Mouse (Mus musculus): ENCODE data around the gene Chchd3. TPM values are rescaled to one million over a fixed set of nuclear protein-coding genes. Genes with fewer than 3 reads are reported as not detected.

Chchd3 gene
- polyA plus RNA-seq, 1 experiment from 2014 or later, result 134 TPM

DNA sequence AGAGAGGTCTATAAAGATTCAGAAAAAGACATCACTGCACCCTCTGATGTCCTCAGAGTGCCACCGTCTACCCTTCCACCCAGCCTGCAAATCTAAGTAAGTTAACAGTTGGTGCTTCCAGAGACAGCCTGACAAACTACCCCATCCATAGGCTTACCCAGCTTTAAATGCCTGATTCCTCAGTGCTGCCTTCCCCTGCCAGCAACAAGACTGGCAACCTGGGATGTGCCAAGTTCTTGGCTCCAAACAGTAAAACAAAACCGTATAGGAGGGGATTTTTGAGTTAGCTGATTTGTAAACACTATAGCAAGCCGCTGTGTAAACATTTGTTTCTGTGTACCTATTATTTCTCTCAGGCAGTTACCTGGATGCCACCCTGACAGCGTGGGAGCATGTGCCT, 269.6 kb downstream of the Chchd3 start:
- no peaks in the 10 kb centered on the region for H3K9me3 ChIP-seq (ENCODE audit: control insufficient read depth, low read length)
- ATAC-seq (ENCODE audit: low FRiP score), result no peak
- no peak for DNase-seq (ENCODE audit: low spot score, missing footprints)
- H3K9ac ChIP-seq (ENCODE audit: low read length), result no peak overlapping the region
- H3K4me2 ChIP-seq, result no peak overlapping the region
- H3K36me3 ChIP-seq (ENCODE audit: control insufficient read depth, insufficient read depth, low read length), result no peaks in the 10 kb centered on the region
- no peak overlapping the region for H3K27ac ChIP-seq (ENCODE audit: low read depth, low read length)
- H3K4me1 ChIP-seq (ENCODE audit: control insufficient read depth, insufficient read depth, low read length), result peaks cover 7% of the 10 kb centered on the region; the same call in 1 of the 2 replicates
- H3K4me3 ChIP-seq (ENCODE audit: low read depth, low read length), result no peak overlapping the region
- WGBS, result 90% methylated on average over 4 of the region's 4 CpGs
- no peaks in the 10 kb centered on the region for H3K27me3 ChIP-seq (ENCODE audit: control insufficient read depth, insufficient read depth, low read length)

GRCm38 (mm10) chr6:32787399-32787798, 272.7 kb downstream of the Chchd3 start:
- H3K36me3 ChIP-seq (ENCODE audit: control insufficient read depth, insufficient read depth, low read length), result no peaks in the 10 kb centered on the region
- no peaks in the 10 kb centered on the region for H3K27me3 ChIP-seq (ENCODE audit: control insufficient read depth, insufficient read depth, low read length)
- no peak overlapping the region for H3K4me3 ChIP-seq (ENCODE audit: low read depth, low read length)
- no peak overlapping the region for H3K9ac ChIP-seq (ENCODE audit: low read length)
- no peak for DNase-seq (ENCODE audit: low spot score, missing footprints)
- peaks cover 7% of the 10 kb centered on the region; the same call in 1 of the 2 replicates for H3K4me1 ChIP-seq (ENCODE audit: control insufficient read depth, insufficient read depth, low read length)
- ATAC-seq (ENCODE audit: low FRiP score), result no peak; the same call in 1 of the 2 replicates
- no peak overlapping the region for H3K27ac ChIP-seq (ENCODE audit: low read depth, low read length)
- no peak overlapping the region for H3K4me2 ChIP-seq
- WGBS, result 13% methylated on average over 1 of the region's 1 CpGs
- no peaks in the 10 kb centered on the region for H3K9me3 ChIP-seq (ENCODE audit: control insufficient read depth, low read length)

- Histone ChIP-seq H3K9me3 (ENCODE audit: control insufficient read depth, low read length) (no peaks in the 10 kb centered on the region), H3K9ac (ENCODE audit: low read length) (no peak overlapping the region), H3K36me3 (ENCODE audit: control insufficient read depth, insufficient read depth, low read length) (no peaks in the 10 kb centered on the region), H3K4me2 (no peak overlapping the region), H3K4me1 (ENCODE audit: control insufficient read depth, insufficient read depth, low read length) (peaks cover 7% of the 10 kb centered on the region; the same call in 1 of the 2 replicates), H3K27ac (ENCODE audit: low read depth, low read length) (no peak overlapping the region), H3K4me3 (ENCODE audit: low read depth, low read length) (no peak overlapping the region), H3K27me3 (ENCODE audit: control insufficient read depth, insufficient read depth, low read length) (no peaks in the 10 kb centered on the region)
- DNase-seq (ENCODE audit: low spot score, missing footprints) (peak; percentile 39), ATAC-seq (ENCODE audit: low FRiP score) (no peak)
- 96% methylated on average over 5 of the region's 5 CpGs for WGBS
These were observed 273.9 kb downstream of the Chchd3 start for GRCm38 (mm10) chr6:32786196-32786595.

- Histone ChIP-seq H3K9ac (ENCODE audit: low read length) (no peak overlapping the region), H3K9me3 (ENCODE audit: control insufficient read depth, low read length) (no peaks in the 10 kb centered on the region), H3K4me3 (ENCODE audit: low read depth, low read length) (no peak overlapping the region), H3K27me3 (ENCODE audit: control insufficient read depth, insufficient read depth, low read length) (no peaks in the 10 kb centered on the region), H3K36me3 (ENCODE audit: control insufficient read depth, insufficient read depth, low read length) (no peaks in the 10 kb centered on the region), H3K4me1 (ENCODE audit: control insufficient read depth, insufficient read depth, low read length) (peaks cover 7% of the 10 kb centered on the region; the same call in 1 of the 2 replicates), H3K4me2 (no peak overlapping the region), H3K27ac (ENCODE audit: low read depth, low read length) (no peak overlapping the region)
- ATAC-seq (ENCODE audit: low FRiP score) (no peak), DNase-seq (ENCODE audit: low spot score, missing footprints) (no peak)
- 90% methylated on average over 4 of the region's 4 CpGs for WGBS
These were observed 277.0 kb downstream of the Chchd3 start for GRCm38 (mm10) chr6:32783102-32783501.

- H3K27ac ChIP-seq (ENCODE audit: low read depth, low read length), result no peak overlapping the region
- 24% methylated on average over 10 of the region's 11 CpGs for WGBS
- no peak overlapping the region for H3K9ac ChIP-seq (ENCODE audit: low read length)
- H3K36me3 ChIP-seq (ENCODE audit: control insufficient read depth, insufficient read depth, low read length), result no peaks in the 10 kb centered on the region
- H3K4me2 ChIP-seq, result no peak overlapping the region
- DNase-seq (ENCODE audit: low spot score, missing footprints) (no peak), ATAC-seq (ENCODE audit: low FRiP score) (no peak)
- H3K27me3 ChIP-seq (ENCODE audit: control insufficient read depth, insufficient read depth, low read length), result no peaks in the 10 kb centered on the region
- H3K4me3 ChIP-seq (ENCODE audit: low read depth, low read length), result no peak overlapping the region
- no peaks in the 10 kb centered on the region; the same call in 1 of the 2 replicates for H3K4me1 ChIP-seq (ENCODE audit: control insufficient read depth, insufficient read depth, low read length)
- H3K9me3 ChIP-seq (ENCODE audit: control insufficient read depth, low read length), result no peaks in the 10 kb centered on the region
These were observed 279.5 kb downstream of the Chchd3 start for GRCm38 (mm10) chr6:32780602-32781001.

- Histone ChIP-seq H3K4me2 (no peak overlapping the region), H3K4me1 (ENCODE audit: control insufficient read depth, insufficient read depth, low read length) (no peaks in the 10 kb centered on the region; the same call in 1 of the 2 replicates)
These were observed 283.7 kb downstream of the Chchd3 start for GRCm38 (mm10) chr6:32776384-32776783.

DNA sequence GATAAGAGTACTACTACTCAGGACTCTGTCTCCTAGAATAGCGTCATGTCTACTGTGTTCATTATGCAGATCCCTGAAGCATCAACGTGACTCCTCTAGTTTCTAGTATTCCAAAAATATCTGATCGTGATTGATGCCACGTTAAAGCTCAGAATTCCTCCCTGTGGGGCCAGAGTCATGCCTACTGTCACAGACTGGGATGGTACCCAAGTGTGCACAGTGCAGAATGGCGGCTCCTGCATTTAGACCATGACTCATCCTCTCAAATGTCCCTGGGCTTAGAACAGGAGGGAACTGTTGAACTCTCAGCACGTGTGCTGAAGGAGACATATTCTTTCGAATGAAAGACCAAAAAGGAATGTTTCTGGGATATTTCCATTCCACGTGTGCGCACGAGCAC, 305.5 kb downstream of the Chchd3 start:
- Histone ChIP-seq H3K9ac (ENCODE audit: low read length) (no peak overlapping the region), H3K27ac (ENCODE audit: low read depth, low read length) (no peak overlapping the region), H3K4me1 (ENCODE audit: control insufficient read depth, insufficient read depth, low read length) (no peaks in the 10 kb centered on the region), H3K9me3 (ENCODE audit: control insufficient read depth, low read length) (no peaks in the 10 kb centered on the region), H3K4me3 (ENCODE audit: low read depth, low read length) (no peak overlapping the region), H3K27me3 (ENCODE audit: control insufficient read depth, insufficient read depth, low read length) (no peaks in the 10 kb centered on the region), H3K4me2 (no peak overlapping the region), H3K36me3 (ENCODE audit: control insufficient read depth, insufficient read depth, low read length) (no peaks in the 10 kb centered on the region)
- WGBS, result 85% methylated on average over 10 of the region's 10 CpGs
- DNase-seq (ENCODE audit: low spot score, missing footprints) (no peak), ATAC-seq (ENCODE audit: low FRiP score) (no peak)

More at GRCm38 (mm10) chr6:32776384-32776783, 283.7 kb downstream of the Chchd3 start:
- H3K4me3 ChIP-seq (ENCODE audit: low read depth, low read length), result no peak overlapping the region
- H3K36me3 ChIP-seq (ENCODE audit: control insufficient read depth, insufficient read depth, low read length), result no peaks in the 10 kb centered on the region
- no peak overlapping the region for H3K27ac ChIP-seq (ENCODE audit: low read depth, low read length)
- DNase-seq (ENCODE audit: low spot score, missing footprints) (no peak), ATAC-seq (ENCODE audit: low FRiP score) (no peak)
- no peaks in the 10 kb centered on the region for H3K9me3 ChIP-seq (ENCODE audit: control insufficient read depth, low read length)
- no peaks in the 10 kb centered on the region for H3K27me3 ChIP-seq (ENCODE audit: control insufficient read depth, insufficient read depth, low read length)
- WGBS, result 83% methylated on average over 11 of the region's 11 CpGs
- H3K9ac ChIP-seq (ENCODE audit: low read length), result no peak overlapping the region

DNA sequence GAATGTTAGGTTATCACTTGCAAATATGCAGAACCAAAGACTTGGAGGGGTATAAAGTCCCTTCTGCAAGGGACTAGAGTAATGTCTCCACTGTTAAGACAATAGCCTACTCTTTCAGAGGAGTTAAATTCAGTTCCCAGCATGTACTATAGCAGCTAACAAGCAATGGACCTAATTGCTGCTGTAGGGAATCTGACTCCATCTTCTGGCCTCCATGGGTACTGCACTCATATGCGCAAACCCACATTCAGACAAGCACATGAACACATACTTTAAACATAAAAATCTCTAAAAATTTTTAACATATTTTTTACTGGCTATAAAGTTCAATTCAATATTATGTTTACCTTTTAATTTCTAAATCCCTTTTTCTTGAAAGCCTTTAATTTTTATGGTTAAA, 310.2 kb downstream of the Chchd3 start:
- Histone ChIP-seq H3K36me3 (ENCODE audit: control insufficient read depth, insufficient read depth, low read length) (no peaks in the 10 kb centered on the region), H3K27ac (ENCODE audit: low read depth, low read length) (no peak overlapping the region), H3K27me3 (ENCODE audit: control insufficient read depth, insufficient read depth, low read length) (no peaks in the 10 kb centered on the region), H3K4me1 (ENCODE audit: control insufficient read depth, insufficient read depth, low read length) (no peaks in the 10 kb centered on the region), H3K4me2 (no peak overlapping the region), H3K9ac (ENCODE audit: low read length) (no peak overlapping the region), H3K4me3 (ENCODE audit: low read depth, low read length) (no peak overlapping the region), H3K9me3 (ENCODE audit: control insufficient read depth, low read length) (no peaks in the 10 kb centered on the region)
- WGBS, result 96% methylated on average over 1 of the region's 1 CpGs
- ATAC-seq (ENCODE audit: low FRiP score), result no peak
- DNase-seq (ENCODE audit: low spot score, missing footprints), result no peak

DNA sequence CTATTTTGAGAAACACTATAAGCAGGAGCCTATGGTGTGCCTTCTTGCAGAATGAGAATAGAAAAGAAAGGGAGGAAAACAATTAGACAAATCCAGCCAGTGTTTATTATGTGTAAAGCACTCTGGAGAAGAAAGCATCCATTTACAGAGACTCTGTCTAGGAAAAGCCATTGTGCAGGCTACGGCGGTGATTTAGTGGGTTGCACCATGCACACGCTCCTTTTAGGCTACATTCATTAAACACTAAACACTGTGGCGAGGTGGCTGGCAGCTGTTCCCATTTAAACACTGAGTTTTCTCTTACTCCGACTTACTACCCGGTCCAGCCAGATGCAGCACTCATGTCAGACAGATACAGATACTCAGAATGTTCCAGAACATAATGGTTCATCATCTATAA, 311.3 kb downstream of the Chchd3 start:
- Histone ChIP-seq H3K4me1 (ENCODE audit: control insufficient read depth, insufficient read depth, low read length) (no peaks in the 10 kb centered on the region), H3K4me2 (no peak overlapping the region), H3K9me3 (ENCODE audit: control insufficient read depth, low read length) (no peaks in the 10 kb centered on the region), H3K27ac (ENCODE audit: low read depth, low read length) (no peak overlapping the region), H3K27me3 (ENCODE audit: control insufficient read depth, insufficient read depth, low read length) (no peaks in the 10 kb centered on the region), H3K4me3 (ENCODE audit: low read depth, low read length) (no peak overlapping the region), H3K36me3 (ENCODE audit: control insufficient read depth, insufficient read depth, low read length) (no peaks in the 10 kb centered on the region), H3K9ac (ENCODE audit: low read length) (no peak overlapping the region)
- no peak for DNase-seq (ENCODE audit: low spot score, missing footprints)
- WGBS, result 83% methylated on average over 6 of the region's 6 CpGs
- ATAC-seq (ENCODE audit: low FRiP score), result no peak

Measured in midbrain, embryonic 11.5 days (tissue).